ENCODE assay signal across 30 mouse cellular contexts in the genomic region with DNA sequence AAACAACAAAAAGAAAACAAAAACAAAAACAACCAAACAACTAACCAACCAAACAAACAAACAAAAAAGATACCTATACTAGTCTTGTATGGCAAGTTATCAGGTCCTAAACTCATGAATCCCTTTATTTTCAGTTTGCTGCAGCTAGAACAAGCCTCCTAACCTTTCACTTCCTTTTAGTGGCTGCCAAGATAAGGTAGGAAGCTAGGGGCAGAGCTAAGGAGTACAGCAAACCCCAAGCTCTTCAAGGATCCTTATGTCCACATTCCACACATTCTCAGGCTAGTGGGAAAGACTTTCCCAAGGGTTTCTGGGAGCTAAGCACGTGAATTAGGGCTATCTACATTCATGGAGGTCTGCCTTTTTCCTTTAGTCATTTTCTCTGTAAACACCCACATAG. TPM values are rescaled to one million over a fixed set of nuclear protein-coding genes. Genes with fewer than 3 reads are reported as not detected.
A peak's percentile ranks its signal among the peaks of the same experiment; 100 is the strongest.
DNase-seq lines count a peak whose midpoint lies in the region; ATAC-seq and TF ChIP-seq lines count a peak whose summit lies in the region.
"Had no signal": no experiment of that assay in that cellular context is flagged by ENCODE, and none has a peak within 500 bp of the region (broad histone marks: within the 10 kb centered on the region; RNA-seq: fewer than 3 reads in every experiment).

No protein-coding gene starts in this region.

- TF ChIP-seq CTCF in midbrain, postnatal 0 days (IDR thresholded peaks at IDR 0.05), result no peak

- H3K4me3 ChIP-seq in liver, embryonic 15.5 days (replicated peaks), result no peak overlapping the region
- H3K4me3 ChIP-seq in midbrain, embryonic 11.5 days (ENCODE audit: low read depth, low read length), result no peak overlapping the region
- no peak overlapping the region for H3K4me3 ChIP-seq in midbrain, postnatal 0 days (ENCODE audit: low read depth, low read length)
- H3K4me3 ChIP-seq in heart, embryonic 12.5 days, result no peak overlapping the region
- H3K4me3 ChIP-seq: embryonic facial prominence, embryonic 12.5 days; heart, embryonic 10.5 days; hindbrain, embryonic 13.5 days; kidney, embryonic 15.5 days; midbrain, embryonic 13.5 days had no signal

- no peaks in the 10 kb centered on the region for H3K9me3 ChIP-seq in liver, embryonic 15.5 days (replicated peaks)
- H3K9me3 ChIP-seq in midbrain, embryonic 11.5 days (ENCODE audit: control insufficient read depth, low read length), result no peaks in the 10 kb centered on the region
- H3K9me3 ChIP-seq in midbrain, postnatal 0 days (ENCODE audit: low read length), result no peaks in the 10 kb centered on the region
- H3K9me3 ChIP-seq in heart, embryonic 12.5 days (replicated peaks), result no peaks in the 10 kb centered on the region
- H3K9me3 ChIP-seq: embryonic facial prominence, embryonic 12.5 days; heart, embryonic 10.5 days; hindbrain, embryonic 13.5 days; kidney, embryonic 15.5 days; midbrain, embryonic 13.5 days had no signal

- no peak for DNase-seq in liver
- peak; percentile 60 for DNase-seq in midbrain, embryonic 11.5 days (ENCODE audit: low spot score, missing footprints)
- no peak for DNase-seq in midbrain, postnatal 0 days (ENCODE audit: low spot score)
- DNase-seq in lung, postnatal 10 days, result peak; percentile 32
- no peak for DNase-seq in heart, postnatal 4 days
- DNase-seq: adrenal gland, adult 8-10 months; cerebellum, adult 11 months; cerebellum, adult 9-10 months; cerebellum, postnatal 36 days; gastrocnemius, postnatal 14 days; heart, adult 11 months; heart, postnatal 36 days; kidney, adult 11 months; kidney, postnatal 4 days; thymus, adult 2 months; thymus, postnatal 36 days had no signal

- H3K27ac ChIP-seq in liver, embryonic 15.5 days (replicated peaks), result 0 out of 2 replicates have a peak overlapping the region, but pooled peaks have one; percentile 19
- no peak overlapping the region for H3K27ac ChIP-seq in midbrain, embryonic 11.5 days (ENCODE audit: low read depth, low read length)
- H3K27ac ChIP-seq in midbrain, postnatal 0 days (ENCODE audit: low read depth, low read length), result no peak overlapping the region
- no peak overlapping the region for H3K27ac ChIP-seq in heart, embryonic 12.5 days (ENCODE audit: poor library complexity, severe bottlenecking)
- H3K27ac ChIP-seq: embryonic facial prominence, embryonic 12.5 days; heart, embryonic 10.5 days; hindbrain, embryonic 13.5 days; kidney, embryonic 15.5 days; liver, embryonic 14.5 days; midbrain, embryonic 13.5 days had no signal

- H3K27me3 ChIP-seq in liver, embryonic 15.5 days, result 0 out of 2 replicates have a peak, but pooled peaks cover 7% of the 10 kb centered on the region
- H3K27me3 ChIP-seq in midbrain, embryonic 11.5 days (ENCODE audit: control insufficient read depth, insufficient read depth, low read length), result no peaks in the 10 kb centered on the region
- no peaks in the 10 kb centered on the region for H3K27me3 ChIP-seq in midbrain, postnatal 0 days (ENCODE audit: insufficient read depth, low read length)
- H3K27me3 ChIP-seq in heart, embryonic 12.5 days (replicated peaks), result 0 out of 2 replicates have a peak, but pooled peaks cover 7% of the 10 kb centered on the region
- H3K27me3 ChIP-seq: embryonic facial prominence, embryonic 12.5 days; hindbrain, embryonic 13.5 days; kidney, embryonic 15.5 days; midbrain, embryonic 13.5 days had no signal

- peaks cover 65% of the 10 kb centered on the region for H3K4me1 ChIP-seq in liver, embryonic 15.5 days (replicated peaks)
- no peaks in the 10 kb centered on the region for H3K4me1 ChIP-seq in midbrain, embryonic 11.5 days (ENCODE audit: control insufficient read depth, insufficient read depth, low read length)
- no peaks in the 10 kb centered on the region for H3K4me1 ChIP-seq in midbrain, postnatal 0 days (ENCODE audit: insufficient read depth, low read length)
- H3K4me1 ChIP-seq in heart, embryonic 12.5 days (replicated peaks), result peaks cover 40% of the 10 kb centered on the region
- H3K4me1 ChIP-seq: embryonic facial prominence, embryonic 12.5 days; hindbrain, embryonic 13.5 days; midbrain, embryonic 13.5 days had no signal

- no peak overlapping the region for H3K9ac ChIP-seq in liver, embryonic 15.5 days
- H3K9ac ChIP-seq in midbrain, embryonic 11.5 days (ENCODE audit: low read length), result no peak overlapping the region
- no peak overlapping the region for H3K9ac ChIP-seq in midbrain, postnatal 0 days (replicated peaks; ENCODE audit: low read length, poor library complexity, severe bottlenecking)
- no peak overlapping the region for H3K9ac ChIP-seq in heart, embryonic 12.5 days
- H3K9ac ChIP-seq: embryonic facial prominence, embryonic 12.5 days; hindbrain, embryonic 13.5 days; kidney, embryonic 15.5 days; liver, embryonic 14.5 days; midbrain, embryonic 13.5 days had no signal

- 24% methylated on average over 1 of the region's 1 CpGs for WGBS in liver, embryonic 15.5 days (ENCODE audit: insufficient replicate concordance)
- 55% methylated on average over 1 of the region's 1 CpGs for WGBS in midbrain, embryonic 11.5 days
- WGBS in midbrain, postnatal 0 days, result 41% methylated on average over 1 of the region's 1 CpGs
- WGBS in heart, embryonic 12.5 days, result 14% methylated on average over 1 of the region's 1 CpGs

- H3K4me2 ChIP-seq in liver, embryonic 15.5 days, result no peak overlapping the region; the same call in 1 of the 2 replicates
- no peak overlapping the region for H3K4me2 ChIP-seq in midbrain, embryonic 11.5 days
- no peak overlapping the region for H3K4me2 ChIP-seq in midbrain, postnatal 0 days (ENCODE audit: low read depth, low read length, poor library complexity, severe bottlenecking)
- H3K4me2 ChIP-seq in heart, embryonic 12.5 days, result no peak overlapping the region
- H3K4me2 ChIP-seq: embryonic facial prominence, embryonic 12.5 days; hindbrain, embryonic 13.5 days; kidney, embryonic 15.5 days; midbrain, embryonic 13.5 days had no signal

- no peak for ATAC-seq in liver, embryonic 15.5 days (ENCODE audit: insufficient read depth)
- ATAC-seq in midbrain, embryonic 11.5 days (ENCODE audit: low FRiP score), result no peak
- no peak for ATAC-seq in midbrain, postnatal 0 days (ENCODE audit: low FRiP score)
- no peak for ATAC-seq in CD4-positive, CD25-positive, alpha-beta regulatory T cell, adult 4 months
- no peak for ATAC-seq in heart, embryonic 12.5 days (ENCODE audit: insufficient number of reproducible peaks, low FRiP score)
- ATAC-seq: forebrain, embryonic 14.5 days; midbrain, embryonic 13.5 days had no signal

- H3K36me3 ChIP-seq in liver, embryonic 15.5 days (replicated peaks), result no peaks in the 10 kb centered on the region
- no peaks in the 10 kb centered on the region for H3K36me3 ChIP-seq in midbrain, embryonic 11.5 days (ENCODE audit: control insufficient read depth, insufficient read depth, low read length)
- H3K36me3 ChIP-seq in midbrain, postnatal 0 days (ENCODE audit: insufficient read depth, low read length), result no peaks in the 10 kb centered on the region
- no peaks in the 10 kb centered on the region for H3K36me3 ChIP-seq in heart, embryonic 12.5 days
- H3K36me3 ChIP-seq: embryonic facial prominence, embryonic 12.5 days; heart, embryonic 10.5 days; hindbrain, embryonic 13.5 days; kidney, embryonic 15.5 days; midbrain, embryonic 13.5 days had no signal

RNA-seq across cellular contexts. Expression of gene I830077J02Rik, which starts 17.2 kb away (rescaled TPM):
- polyA plus RNA-seq in liver, embryonic 15.5 days (2015; fragmentation: Nextera tagmentation; extraction: Ambion mirVana), result 3.2 and 3.5 TPM in 2 replicates
- polyA plus RNA-seq in midbrain, embryonic 11.5 days (2014; fragmentation: Nextera tagmentation; extraction: Ambion mirVana), result 0.63 and 0.83 TPM in 2 replicates
- 0.33 and 1.0 TPM in 2 replicates for total RNA-seq in midbrain, postnatal 0 days (2014; rRNA removed)
- 0.25 and 0.40 TPM in 2 replicates for polyA plus RNA-seq in midbrain, postnatal 0 days (2015; fragmentation: Nextera tagmentation; extraction: Ambion mirVana)
- polyA plus RNA-seq in CD4-positive, CD25-positive, alpha-beta regulatory T cell, adult 4 months (2017; shearing (Covaris generic)), result under 1 TPM; 0.51 to 0.61 TPM
- 1 to 10 TPM in 1 of 2 experiments, under 1 TPM in 1; 0.69 to 1.4 TPM for total RNA-seq in heart, postnatal 4 days (2021)
- 2.1 and 2.9 TPM in 2 replicates for polyA plus RNA-seq in heart, embryonic 12.5 days (2016; fragmentation: Nextera tagmentation; extraction: Ambion mirVana)

RNA-seq across cellular contexts. Expression of gene Wdr77, which starts 43.9 kb away (rescaled TPM):
- 39.8 and 41.1 TPM in 2 replicates for polyA plus RNA-seq in liver, embryonic 15.5 days (2015; fragmentation: Nextera tagmentation; extraction: Ambion mirVana)
- polyA plus RNA-seq in midbrain, embryonic 11.5 days (2014; fragmentation: Nextera tagmentation; extraction: Ambion mirVana), result 132 and 136 TPM in 2 replicates
- 56.4 and 65.1 TPM in 2 replicates for total RNA-seq in midbrain, postnatal 0 days (2014; rRNA removed)
- 87.9 and 88.1 TPM in 2 replicates for polyA plus RNA-seq in midbrain, postnatal 0 days (2015; fragmentation: Nextera tagmentation; extraction: Ambion mirVana)
- polyA plus RNA-seq in CD4-positive, CD25-positive, alpha-beta regulatory T cell, adult 4 months (2017; shearing (Covaris generic)), result 10 to 100 TPM; 67.3 to 77.9 TPM
- total RNA-seq in heart, postnatal 4 days (2021), result 10 to 100 TPM; 58.3 to 63.3 TPM
- 89.4 and 89.9 TPM in 2 replicates for polyA plus RNA-seq in heart, embryonic 12.5 days (2016; fragmentation: Nextera tagmentation; extraction: Ambion mirVana)

RNA-seq across cellular contexts. Expression of gene Tmigd3, which starts 44.6 kb away (rescaled TPM):
- 0.24 TPM in 1 of 2 replicates, not detected in the other for polyA plus RNA-seq in liver, embryonic 15.5 days (2015; fragmentation: Nextera tagmentation; extraction: Ambion mirVana)
- polyA plus RNA-seq in midbrain, embryonic 11.5 days (2014; fragmentation: Nextera tagmentation; extraction: Ambion mirVana), result not detected in 2 replicates
- total RNA-seq in midbrain, postnatal 0 days (2014; rRNA removed), result not detected in 2 replicates
- polyA plus RNA-seq in midbrain, postnatal 0 days (2015; fragmentation: Nextera tagmentation; extraction: Ambion mirVana), result not detected in 2 replicates
- polyA plus RNA-seq in CD4-positive, CD25-positive, alpha-beta regulatory T cell, adult 4 months (2017; shearing (Covaris generic)), result not detected
- under 1 TPM; 0.34 to 0.52 TPM for total RNA-seq in heart, postnatal 4 days (2021)
- 0.42 TPM in 1 of 2 replicates, not detected in the other for polyA plus RNA-seq in heart, embryonic 12.5 days (2016; fragmentation: Nextera tagmentation; extraction: Ambion mirVana)
- total RNA-seq: adrenal gland, adult 8-10 months; gastrocnemius, postnatal 14 days; layer of hippocampus, postnatal 25 days; left cerebral cortex, adult 8-10 months; left cerebral cortex, postnatal 36 days had no signal
- polyA plus RNA-seq: embryonic facial prominence, embryonic 12.5 days; forebrain, embryonic 14.5 days; hindbrain, embryonic 13.5 days; kidney, embryonic 15.5 days; midbrain, embryonic 13.5 days; neural tube, embryonic 14.5 days had no signal

RNA-seq across cellular contexts. Expression of gene Atp5f1, which starts 44.6 kb away (rescaled TPM):
- polyA plus RNA-seq in liver, embryonic 15.5 days (2015; fragmentation: Nextera tagmentation; extraction: Ambion mirVana), result 286 and 308 TPM in 2 replicates
- 566 and 581 TPM in 2 replicates for polyA plus RNA-seq in midbrain, embryonic 11.5 days (2014; fragmentation: Nextera tagmentation; extraction: Ambion mirVana)
- total RNA-seq in midbrain, postnatal 0 days (2014; rRNA removed), result 239 and 270 TPM in 2 replicates
- polyA plus RNA-seq in midbrain, postnatal 0 days (2015; fragmentation: Nextera tagmentation; extraction: Ambion mirVana), result 539 and 548 TPM in 2 replicates
- 100 to 1,000 TPM; 327 to 367 TPM for polyA plus RNA-seq in CD4-positive, CD25-positive, alpha-beta regulatory T cell, adult 4 months (2017; shearing (Covaris generic))
- 100 to 1,000 TPM; 829 to 853 TPM for total RNA-seq in heart, postnatal 4 days (2021)
- polyA plus RNA-seq in heart, embryonic 12.5 days (2016; fragmentation: Nextera tagmentation; extraction: Ambion mirVana), result 745 and 746 TPM in 2 replicates

RNA-seq across cellular contexts. Expression of gene Adora3, which starts 44.6 kb away (rescaled TPM):
- 0.64 and 0.82 TPM in 2 replicates for polyA plus RNA-seq in liver, embryonic 15.5 days (2015; fragmentation: Nextera tagmentation; extraction: Ambion mirVana)
- not detected in 2 replicates for polyA plus RNA-seq in midbrain, embryonic 11.5 days (2014; fragmentation: Nextera tagmentation; extraction: Ambion mirVana)
- 0.66 and 0.77 TPM in 2 replicates for total RNA-seq in midbrain, postnatal 0 days (2014; rRNA removed)
- polyA plus RNA-seq in midbrain, postnatal 0 days (2015; fragmentation: Nextera tagmentation; extraction: Ambion mirVana), result 0.20 and 0.30 TPM in 2 replicates
- polyA plus RNA-seq in CD4-positive, CD25-positive, alpha-beta regulatory T cell, adult 4 months (2017; shearing (Covaris generic)), result not detected
- not detected for total RNA-seq in heart, postnatal 4 days (2021)
- polyA plus RNA-seq in heart, embryonic 12.5 days (2016; fragmentation: Nextera tagmentation; extraction: Ambion mirVana), result 0.10 TPM in 1 of 2 replicates, not detected in the other
- total RNA-seq: gastrocnemius, postnatal 14 days had no signal
- polyA plus RNA-seq: heart, embryonic 10.5 days; kidney, embryonic 15.5 days had no signal

Comparison
In these comparisons a context has a peak if more than half of its experiments do, and no peak if none do; other contexts are left out.
1. DNase-seq: peak in midbrain, embryonic 11.5 days (single experiment) and lung, postnatal 10 days (single experiment); none in liver (single experiment), midbrain, postnatal 0 days (single experiment) and heart, postnatal 4 days (single experiment).